Mouse (Mus musculus) liver, embryonic 14.5 days (tissue): ENCODE results near the gene Ttll11. TPM values are rescaled to one million over a fixed set of nuclear protein-coding genes. Genes with fewer than 3 reads are reported as not detected.

ENCODE experiments used
- ATAC-seq: fragments of 200-750 bp; cut with Nextera tagmentation; 2 replicates; pipeline ENCODE4 v1.8.0; 2017; ENCODE audit warnings: moderate number of reproducible peaks, mild to moderate bottlenecking, moderate library complexity; ENCODE audit not compliant: insufficient read depth
- DNase-seq, 3 experiments: peaks; one replicate each; pipeline ENCODE4 v3.0.0-alpha.2; 2012 to 2013; ENCODE audit warnings: low read depth in 3 of 3, low spot score in 3 of 3
- H3K27ac ChIP-seq: fragments of 300-500 bp; sonication (generic); 2 replicates; pipeline ENCODE4 v1.5.1; 2014; ENCODE audit warnings: moderate library complexity, mild to moderate bottlenecking, control low read depth, inconsistent platforms
- H3K27me3 ChIP-seq: fragments of 300-500 bp; sonication (generic); 2 replicates; pipeline ENCODE4 v1.6.1; 2014; ENCODE audit warnings: mild to moderate bottlenecking, low read length, moderate library complexity; ENCODE audit not compliant: control insufficient read depth, insufficient read depth
- H3K36me3 ChIP-seq: fragments of 300-500 bp; sonication (generic); replicated peaks from 2 replicates; pipeline ENCODE4 v1.6.1; 2014; ENCODE audit warnings: low read depth; ENCODE audit not compliant: control insufficient read depth, insufficient read depth
- H3K4me1 ChIP-seq, 2 experiments: fragments of 200-500 bp in 1 of 2; fragments of 300-500 bp in 1 of 2; sonication (generic) in 1 of 2; replicated peaks; 2 replicates each; pipeline ENCODE4 v1.6.1; 2012 to 2014; ENCODE audit warnings: antibody characterized with exemption in 1 of 2, inconsistent platforms in 1 of 2, low read length in 1 of 2; ENCODE audit not compliant: control insufficient read depth in 2 of 2, insufficient read depth in 2 of 2
- H3K4me2 ChIP-seq: fragments of 300-500 bp; sonication (generic); 2 replicates; pipeline ENCODE4 v1.6.1; 2014; ENCODE audit warnings: low read depth, mild to moderate bottlenecking, control low read depth, moderate library complexity
- H3K4me3 ChIP-seq, 2 experiments: fragments of 200-500 bp in 1 of 2; fragments of 300-500 bp in 1 of 2; sonication (generic) in 1 of 2; 2 replicates each; pipeline ENCODE4 v1.5.1; 2012 to 2014; ENCODE audit warnings: low read depth in 2 of 2, low read length in 2 of 2, mild to moderate bottlenecking in 2 of 2, control low read depth in 1 of 2, inconsistent platforms in 1 of 2, moderate library complexity in 1 of 2; ENCODE audit not compliant: insufficient read depth in 1 of 2
- H3K9ac ChIP-seq: fragments of 300-500 bp; sonication (generic); replicated peaks from 2 replicates; pipeline ENCODE4 v1.6.1; 2014; ENCODE audit warnings: mild to moderate bottlenecking, control low read depth, moderate library complexity
- H3K9me3 ChIP-seq: fragments of 300-500 bp; sonication (generic); 2 replicates; pipeline ENCODE4 v1.6.1; 2016; ENCODE audit warnings: low read length, mixed read lengths; ENCODE audit not compliant: control insufficient read depth
- CTCF ChIP-seq: IDR thresholded peaks from 2 replicates; pipeline ENCODE4 v1.5.1; 2016; ENCODE audit warnings: antibody characterized with exemption, low read depth, control low read depth
- EP300 ChIP-seq: IDR thresholded peaks from 2 replicates; pipeline ENCODE4 v1.6.1; 2016; ENCODE audit warnings: antibody characterized with exemption, low read depth
- WGBS: fragments of 180-500 bp; shearing (Covaris S2); extraction: QIAGEN DNeasy Blood & Tissue Kit; methylation state at CpG from one replicate; pipeline ENCODE4 v1.1.7; 2014; ENCODE audit not compliant: insufficient replicate concordance; 5-methylcytosine and 5-hydroxymethylcytosine counted together
- polyA plus RNA-seq, 2 experiments: library from polyadenylated mRNA; depleted of rRNA in 1 of 2; stranded (reverse) in 1 of 2; unstranded in 1 of 2; fragments of >200 nt; fragmentation: Nextera tagmentation in 1 of 2; extraction: Ambion mirVana in 1 of 2; gene quantifications; 2 replicates each; pipeline versions ENCODE4 v1.2.1 to v1.2.3; 2012 to 2014

The Ttll11 gene
- polyA plus RNA-seq, 2 experiments: 0.42 to 0.83 TPM

- Histone ChIP-seq H3K36me3 (no peaks in the 10 kb centered on the region), H3K9ac (no peak overlapping the region), H3K4me1 (no peaks in the 10 kb centered on the region), H3K4me2 (no peak overlapping the region), H3K27me3 (no peaks in the 10 kb centered on the region), H3K9me3 (no peaks in the 10 kb centered on the region), H3K27ac (no peak overlapping the region), H3K4me3 (no peak overlapping the region)
- ATAC-seq: no peak
- 47% methylated on average over 8 of the region's 8 CpGs for WGBS
- TF ChIP-seq CTCF (no peak), EP300 (no peak)
- no peak for DNase-seq
Observed at GRCm38 (mm10) chr2:35797998-35798397, 181.7 kb downstream of the Ttll11 start.

- no peaks in the 10 kb centered on the region for H3K36me3 ChIP-seq
- WGBS: 70% methylated on average over 27 of the region's 27 CpGs
- ATAC-seq (no peak), DNase-seq (no peak)
- H3K4me1 ChIP-seq: no peaks in the 10 kb centered on the region
- no peak overlapping the region for H3K9ac ChIP-seq
- H3K9me3 ChIP-seq: no peaks in the 10 kb centered on the region
- no peak overlapping the region for H3K4me3 ChIP-seq
- no peak overlapping the region for H3K27ac ChIP-seq
- no peak for TF ChIP-seq EP300
- TF ChIP-seq CTCF: no peak
- no peak overlapping the region for H3K4me2 ChIP-seq
- H3K27me3 ChIP-seq: no peaks in the 10 kb centered on the region
Observed at GRCm38 (mm10) chr2:35789362-35790326, 190.1 kb downstream of the Ttll11 start.

GRCm38 (mm10) chr2:35785877-35786276 is 193.8 kb downstream of the Ttll11 start:
- 75% methylated on average over 7 of the region's 7 CpGs for WGBS
- H3K4me2 ChIP-seq: no peak overlapping the region
- H3K9me3 ChIP-seq: no peaks in the 10 kb centered on the region
- no peak overlapping the region for H3K27ac ChIP-seq
- no peak overlapping the region for H3K4me3 ChIP-seq
- no peaks in the 10 kb centered on the region for H3K36me3 ChIP-seq
- DNase-seq (no peak), ATAC-seq (no peak)
- H3K27me3 ChIP-seq: no peaks in the 10 kb centered on the region
- no peaks in the 10 kb centered on the region for H3K4me1 ChIP-seq
- TF ChIP-seq EP300 (no peak), CTCF (no peak)
- H3K9ac ChIP-seq: no peak overlapping the region

- no peak overlapping the region for H3K4me3 ChIP-seq
- WGBS: 58% methylated on average over 10 of the region's 10 CpGs
- no peaks in the 10 kb centered on the region for H3K36me3 ChIP-seq
- no peak overlapping the region for H3K9ac ChIP-seq
- H3K27me3 ChIP-seq: no peaks in the 10 kb centered on the region
- ATAC-seq (no peak), DNase-seq (no peak)
- TF ChIP-seq CTCF (no peak), EP300 (no peak)
- H3K27ac ChIP-seq: no peak overlapping the region
- no peaks in the 10 kb centered on the region for H3K4me1 ChIP-seq
- H3K9me3 ChIP-seq: no peaks in the 10 kb centered on the region
- no peak overlapping the region for H3K4me2 ChIP-seq
Observed at GRCm38 (mm10) chr2:35783368-35783767, 196.3 kb downstream of the Ttll11 start.

- H3K4me1 ChIP-seq: no peaks in the 10 kb centered on the region
- TF ChIP-seq EP300: no peak
- no peak for TF ChIP-seq CTCF
- ATAC-seq: no peak
- DNase-seq: no peak
- no peak overlapping the region for H3K9ac ChIP-seq
- H3K27ac ChIP-seq: no peak overlapping the region
- 68% methylated on average over 5 of the region's 5 CpGs for WGBS
- H3K4me3 ChIP-seq: no peak overlapping the region
- H3K9me3 ChIP-seq: no peaks in the 10 kb centered on the region
- H3K4me2 ChIP-seq: no peak overlapping the region
- no peaks in the 10 kb centered on the region for H3K27me3 ChIP-seq
- no peaks in the 10 kb centered on the region for H3K36me3 ChIP-seq
Observed at GRCm38 (mm10) chr2:35779266-35779665, 200.4 kb downstream of the Ttll11 start.
